Mouse (Mus musculus): ENCODE results near the gene Eif4enif1. TPM values are rescaled to one million over a fixed set of nuclear protein-coding genes. Genes with fewer than 3 reads are reported as not detected.

Gene Eif4enif1
- polyA plus RNA-seq, 1 experiment, result 33.4 TPM

DNA sequence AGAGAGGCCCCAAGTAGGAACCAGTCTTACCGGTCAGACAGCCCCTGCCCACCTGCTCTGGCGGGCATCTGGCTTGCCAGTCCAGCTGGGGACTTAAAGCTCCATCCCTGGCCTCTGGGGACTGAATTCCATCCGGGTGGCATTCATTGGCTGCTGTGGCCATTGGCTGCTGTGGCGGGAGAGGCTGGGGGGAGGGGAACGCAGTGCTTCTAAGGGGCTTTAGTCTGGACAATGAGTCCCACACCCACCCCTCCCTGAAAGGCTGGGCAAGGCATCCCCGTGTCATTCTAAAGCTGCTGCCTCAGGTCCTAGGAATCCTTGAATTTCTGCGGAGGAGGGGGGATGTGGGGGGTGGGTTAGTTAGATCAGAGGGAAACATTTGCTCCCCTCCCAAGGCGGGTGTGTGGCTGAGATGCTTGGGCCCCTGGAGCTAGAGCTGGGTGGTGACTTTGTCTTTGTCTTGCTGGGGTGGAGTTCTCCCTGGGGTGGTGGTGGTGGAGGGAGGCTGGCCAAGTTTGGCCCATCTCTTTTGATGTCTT, 90.6 kb downstream of the Eif4enif1 start:
- Histone ChIP-seq H3K27me3 (ENCODE audit: control insufficient read depth, insufficient read depth, low read length) (no peaks in the 10 kb centered on the region), H3K27ac (ENCODE audit: insufficient read depth, low read depth, low read length) (no peak overlapping the region), H3K4me1 (ENCODE audit: control insufficient read depth, insufficient read depth, insufficient read length, low read length) (peaks cover 11% of the 10 kb centered on the region), H3K36me3 (ENCODE audit: control insufficient read depth, insufficient read depth, low read length) (peaks cover 6% of the 10 kb centered on the region; the same call in 1 of the 2 replicates), H3K4me3 (ENCODE audit: low read depth, low read length) (peak overlapping the region; percentile 91)
- TF ChIP-seq CTCF (IDR thresholded peaks at IDR 0.05; ENCODE audit: extremely low read depth, insufficient read length, insufficient replicate concordance, low read depth, low read length), result no peak
- no peak for TF ChIP-seq POLR2A (IDR thresholded peaks at IDR 0.05; ENCODE audit: low read depth, low read length)
- WGBS, result 16% methylated on average over 8 of the region's 8 CpGs

- TF ChIP-seq CTCF (IDR thresholded peaks at IDR 0.05; ENCODE audit: extremely low read depth, insufficient read length, insufficient replicate concordance, low read depth, low read length) (no peak), POLR2A (IDR thresholded peaks at IDR 0.05; ENCODE audit: low read depth, low read length) (no peak)
- H3K4me3 ChIP-seq (ENCODE audit: low read depth, low read length), result no peak overlapping the region
- peaks cover 11% of the 10 kb centered on the region for H3K4me1 ChIP-seq (ENCODE audit: control insufficient read depth, insufficient read depth, insufficient read length, low read length)
- no peaks in the 10 kb centered on the region for H3K27me3 ChIP-seq (ENCODE audit: control insufficient read depth, insufficient read depth, low read length)
- no peak overlapping the region for H3K27ac ChIP-seq (ENCODE audit: insufficient read depth, low read depth, low read length)
- 75% methylated on average over 4 of the region's 4 CpGs for WGBS
- H3K36me3 ChIP-seq (ENCODE audit: control insufficient read depth, insufficient read depth, low read length), result peaks cover 9% of the 10 kb centered on the region; the same call in 1 of the 2 replicates
Measured at GRCm38 (mm10) chr11:3293361-3293760, 91.2 kb downstream of the Eif4enif1 start.

Other genes with a start within 250 kb of the Eif4enif1 start
- 8.6 and 21.2 TPM in 2 replicates for gene Sfi1, start 8.9 kb upstream of the Eif4enif1 start, polyA plus RNA-seq (2012; rRNA removed)
- 4.7 and 9.6 TPM in 2 replicates for gene Drg1, start 64.0 kb downstream of the Eif4enif1 start, polyA plus RNA-seq (2012; rRNA removed)
- gene Patz1, start 86.5 kb downstream of the Eif4enif1 start, polyA plus RNA-seq (2012; rRNA removed), result 7.8 and 15.1 TPM in 2 replicates
- gene Pik3ip1, start 128.0 kb downstream of the Eif4enif1 start, polyA plus RNA-seq (2012; rRNA removed), result 6.4 and 11.0 TPM in 2 replicates
- 40.1 and 70.5 TPM in 2 replicates for gene Limk2, start 206.8 kb downstream of the Eif4enif1 start, polyA plus RNA-seq (2012; rRNA removed)
- 13.5 and 29.8 TPM in 2 replicates for gene Rnf185, start 250.0 kb downstream of the Eif4enif1 start, polyA plus RNA-seq (2012; rRNA removed)

Measured in small intestine, adult 2 months (tissue).